Mouse (Mus musculus) liver, embryonic 11.5 days (tissue): ENCODE results near the gene Wasf2. TPM values are rescaled to one million over a fixed set of nuclear protein-coding genes. Genes with fewer than 3 reads are reported as not detected.

Experiments
- ATAC-seq: fragments of 200-750 bp; cut with Nextera tagmentation; replicated peaks from 2 replicates; pipeline ENCODE4 v1.8.0; 2017; ENCODE audit warnings: moderate number of reproducible peaks, mild to moderate bottlenecking, moderate TSS enrichment, moderate library complexity; ENCODE audit not compliant: low FRiP score
- DNase-seq: peaks from one replicate; pipeline ENCODE4 v3.0.0-alpha.2; 2017; ENCODE audit warnings: low spot score
- H3K27ac ChIP-seq: fragments of 300-500 bp; sonication (generic); 2 replicates; pipeline ENCODE4 v1.5.1; 2014; ENCODE audit warnings: mild to moderate bottlenecking, low read depth, low read length, control low read depth
- H3K27me3 ChIP-seq: fragments of 300-500 bp; sonication (generic); replicated peaks from 2 replicates; pipeline ENCODE4 v1.6.1; 2014; ENCODE audit warnings: low read length, mixed read lengths; ENCODE audit not compliant: control insufficient read depth, insufficient read depth
- H3K36me3 ChIP-seq: fragments of 300-500 bp; sonication (generic); 2 replicates; pipeline ENCODE4 v1.6.1; 2014; ENCODE audit warnings: mild to moderate bottlenecking, low read length, moderate library complexity, mixed read lengths; ENCODE audit not compliant: control insufficient read depth, insufficient read depth
- H3K4me1 ChIP-seq: fragments of 300-500 bp; sonication (generic); replicated peaks from 2 replicates; pipeline ENCODE4 v1.6.1; 2014; ENCODE audit warnings: low read length, mixed read lengths; ENCODE audit not compliant: control insufficient read depth, insufficient read depth
- H3K4me2 ChIP-seq: fragments of 300-500 bp; sonication (generic); 2 replicates; pipeline ENCODE4 v1.6.1; 2014; ENCODE audit warnings: mild to moderate bottlenecking, control low read depth, moderate library complexity
- H3K4me3 ChIP-seq: fragments of 300-500 bp; sonication (generic); 2 replicates; pipeline ENCODE4 v1.5.1; 2014; ENCODE audit warnings: low read depth, low read length, control low read depth
- H3K9ac ChIP-seq: fragments of 300-500 bp; sonication (generic); 2 replicates; pipeline ENCODE4 v1.6.1; 2014; ENCODE audit warnings: low read depth, low read length, control low read depth
- H3K9me3 ChIP-seq: fragments of 300-500 bp; sonication (generic); 2 replicates; pipeline ENCODE4 v1.6.1; 2016; ENCODE audit warnings: low read length, inconsistent platforms, mixed read lengths; ENCODE audit not compliant: control insufficient read depth
- WGBS: fragments of 180-500 bp; shearing (Covaris S2); extraction: QIAGEN DNeasy Blood & Tissue Kit; methylation state at CpG from one replicate; pipeline ENCODE4 v1.1.7; 2014; 5-methylcytosine and 5-hydroxymethylcytosine counted together
- polyA plus RNA-seq: library from polyadenylated mRNA; unstranded; fragments of >200 nt; fragmentation: Nextera tagmentation; extraction: Ambion mirVana; gene quantifications from 2 replicates; pipeline ENCODE4 v1.2.1, GENCODE M21; 2014

Wasf2 gene
- polyA plus RNA-seq, 1 experiment from 2014 or later = 42.2 TPM

DNA sequence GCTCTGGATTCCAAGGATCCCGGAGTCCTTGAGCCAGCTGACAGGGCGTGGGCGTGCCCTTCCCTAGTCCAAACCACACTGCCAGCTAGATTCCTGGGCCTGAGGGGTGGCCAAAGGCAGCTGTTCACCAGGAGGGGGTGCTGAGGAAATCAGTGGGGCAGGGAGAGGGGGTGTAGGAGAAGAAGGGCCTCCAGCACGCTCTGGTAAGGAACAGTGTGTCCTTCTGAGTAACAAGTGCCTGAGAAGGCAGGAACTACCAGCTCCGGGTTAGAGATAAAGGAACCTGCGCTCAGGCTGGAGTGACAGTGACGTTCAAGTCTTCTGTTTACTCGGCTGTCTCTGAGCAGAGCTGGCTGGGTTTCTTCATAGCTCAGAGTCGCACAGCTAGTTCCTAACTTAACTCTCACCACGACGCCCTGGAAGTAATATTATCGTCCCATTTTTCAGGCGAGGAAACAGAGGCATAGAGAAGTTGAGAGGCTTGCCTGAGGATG, 22.5 kb upstream of the Wasf2 start:
- no peak overlapping the region for H3K4me2 ChIP-seq
- DNase-seq (no peak), ATAC-seq (no peak)
- no peak overlapping the region for H3K27ac ChIP-seq
- H3K4me1 ChIP-seq = peaks cover 24% of the 10 kb centered on the region
- no peak overlapping the region for H3K4me3 ChIP-seq
- WGBS = 28% methylated on average over 13 of the region's 13 CpGs
- H3K27me3 ChIP-seq = no peaks in the 10 kb centered on the region
- no peaks in the 10 kb centered on the region for H3K9me3 ChIP-seq
- no peaks in the 10 kb centered on the region for H3K36me3 ChIP-seq
- H3K9ac ChIP-seq = no peak overlapping the region

DNA sequence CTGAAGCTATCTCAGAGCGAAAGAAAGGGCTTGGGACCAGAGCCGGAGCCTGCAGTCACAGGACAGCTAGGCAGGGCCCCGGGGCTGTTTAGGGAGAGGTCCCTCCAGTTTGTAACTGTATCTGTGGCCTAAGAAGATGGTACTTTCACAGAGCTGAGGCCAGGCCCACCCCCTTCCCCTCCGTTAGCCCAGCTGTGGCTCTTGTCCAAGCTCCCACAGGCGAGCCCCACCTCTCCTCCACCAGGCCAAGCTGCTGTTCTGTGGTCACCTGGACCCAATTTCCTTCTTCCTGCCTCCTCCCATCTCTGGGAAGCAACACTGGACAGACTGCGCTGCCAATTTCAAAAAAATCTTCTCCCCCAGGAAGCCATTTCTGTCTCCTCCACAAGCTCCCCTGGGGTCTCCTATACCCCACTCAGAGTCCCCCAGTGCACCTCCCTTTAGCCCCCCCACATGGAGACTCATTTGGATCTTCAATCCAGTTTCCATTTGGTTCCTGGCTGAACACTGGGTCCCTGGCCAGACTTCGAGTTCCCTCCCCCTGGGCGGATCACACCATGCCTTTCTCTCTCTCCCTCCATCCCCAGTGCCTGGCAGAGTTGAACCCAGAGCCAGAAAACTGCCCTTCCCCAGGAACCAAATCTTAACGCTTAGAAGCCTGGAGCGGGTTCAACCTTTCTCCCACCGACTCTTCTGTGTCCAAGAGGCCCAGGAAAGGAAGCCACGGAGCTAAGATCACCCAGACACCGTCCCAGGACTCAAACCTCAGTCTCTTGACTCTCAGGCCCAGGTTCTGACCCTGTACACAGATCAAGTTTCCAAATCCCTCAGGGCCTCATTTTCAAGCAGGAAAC, 21.6 kb upstream of the Wasf2 start:
- no peak for ATAC-seq
- H3K36me3 ChIP-seq = no peaks in the 10 kb centered on the region
- no peak for DNase-seq
- H3K4me1 ChIP-seq = peaks cover 18% of the 10 kb centered on the region
- no peak overlapping the region for H3K4me2 ChIP-seq
- H3K27ac ChIP-seq = no peak overlapping the region
- H3K9ac ChIP-seq = no peak overlapping the region
- 78% methylated on average over 13 of the region's 13 CpGs for WGBS
- H3K27me3 ChIP-seq = no peaks in the 10 kb centered on the region
- no peaks in the 10 kb centered on the region for H3K9me3 ChIP-seq
- H3K4me3 ChIP-seq = no peak overlapping the region

DNA sequence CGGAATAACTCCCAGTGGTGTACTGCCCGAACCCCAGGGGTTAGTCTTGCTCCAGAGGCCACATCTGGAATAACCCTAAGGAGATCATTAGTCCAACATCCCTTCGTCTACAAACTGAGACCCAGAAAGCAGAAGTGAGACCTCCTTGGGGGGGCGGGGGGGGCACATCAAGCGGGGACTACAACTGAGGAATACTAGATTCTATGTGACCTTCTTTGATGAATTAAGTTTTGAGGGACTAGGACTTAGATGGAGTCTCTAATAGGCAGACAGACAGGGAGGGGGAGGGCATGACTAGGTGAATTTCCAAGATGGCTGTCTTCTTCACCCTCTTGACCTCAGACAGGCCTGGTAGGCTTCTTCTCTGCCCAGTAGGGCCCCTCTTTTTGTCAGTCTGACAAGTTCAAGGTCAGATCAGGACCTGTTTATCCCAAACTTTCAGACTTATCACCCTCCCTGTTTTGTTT, 20.9 kb upstream of the Wasf2 start:
- no peak overlapping the region for H3K27ac ChIP-seq
- DNase-seq (no peak), ATAC-seq (no peak)
- H3K4me3 ChIP-seq = no peak overlapping the region
- H3K36me3 ChIP-seq = no peaks in the 10 kb centered on the region
- no peak overlapping the region for H3K4me2 ChIP-seq
- H3K9ac ChIP-seq = no peak overlapping the region
- H3K9me3 ChIP-seq = no peaks in the 10 kb centered on the region
- H3K4me1 ChIP-seq = peaks cover 12% of the 10 kb centered on the region
- 78% methylated on average over 5 of the region's 5 CpGs for whole genome bisulfite sequencing
- H3K27me3 ChIP-seq = no peaks in the 10 kb centered on the region

DNA sequence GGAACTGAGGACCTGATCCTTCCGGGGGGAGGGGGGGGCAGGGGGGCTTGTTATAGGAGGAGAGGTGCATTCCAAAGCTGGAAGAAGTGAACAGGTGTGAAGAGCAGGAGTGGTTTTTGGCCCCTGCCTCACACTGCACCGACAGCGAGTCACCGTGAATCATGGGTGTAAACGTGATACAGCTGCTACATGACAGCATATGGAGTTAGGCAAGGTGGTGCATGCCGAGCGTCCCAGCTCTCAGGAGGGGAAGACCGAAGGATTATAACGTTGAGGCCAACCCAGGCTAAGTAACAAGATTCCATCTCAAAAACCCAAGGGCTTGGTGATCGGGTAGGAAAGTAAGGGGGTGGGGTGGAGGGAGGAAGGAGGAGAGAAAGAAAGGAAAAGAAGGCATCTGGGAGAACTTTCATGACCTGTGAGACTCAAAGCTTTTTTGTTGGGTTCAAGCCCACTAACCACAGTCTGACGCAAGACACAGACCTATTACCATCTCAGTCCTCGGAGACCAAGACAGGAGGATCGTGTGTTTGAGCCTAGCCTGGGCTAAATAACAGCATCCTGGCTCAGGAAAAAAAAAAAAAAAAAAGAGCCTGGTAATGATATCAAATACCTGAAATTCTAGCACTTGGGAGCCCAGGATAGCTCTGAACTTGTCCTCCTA, 18.0 kb upstream of the Wasf2 start:
- no peak overlapping the region for H3K27ac ChIP-seq
- H3K4me1 ChIP-seq = peaks cover 18% of the 10 kb centered on the region
- H3K36me3 ChIP-seq = no peaks in the 10 kb centered on the region
- no peaks in the 10 kb centered on the region for H3K9me3 ChIP-seq
- H3K4me3 ChIP-seq = no peak overlapping the region
- H3K27me3 ChIP-seq = no peaks in the 10 kb centered on the region
- no peak overlapping the region for H3K4me2 ChIP-seq
- ATAC-seq (no peak), DNase-seq (no peak)
- H3K9ac ChIP-seq = no peak overlapping the region
- 62% methylated on average over 13 of the region's 13 CpGs for WGBS

DNA sequence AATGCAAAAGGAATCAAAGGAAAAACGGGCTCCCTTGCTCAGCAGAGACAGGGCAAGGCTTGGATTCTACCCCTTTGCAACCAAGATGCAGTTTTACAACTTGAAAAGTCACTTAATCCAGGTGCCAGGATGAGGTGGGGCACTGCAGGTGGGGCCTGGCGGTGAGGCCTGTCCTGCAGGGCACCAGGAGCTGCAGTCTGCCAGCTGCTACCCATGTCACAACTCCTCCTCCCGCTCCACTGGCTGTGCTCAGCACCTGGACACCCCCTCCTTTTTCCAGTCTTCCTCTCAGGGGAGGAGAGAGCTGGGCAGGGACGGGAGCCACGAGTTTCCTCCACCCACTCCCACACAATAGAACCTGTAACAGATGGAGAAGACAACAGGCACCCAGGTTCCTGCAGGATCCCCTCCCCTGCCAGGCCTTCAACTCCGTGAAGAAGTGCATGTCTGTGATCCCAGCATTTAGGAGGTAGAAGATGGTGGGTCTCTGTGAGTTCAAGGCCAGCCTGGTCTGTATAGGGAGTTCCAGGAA, 16.9 kb upstream of the Wasf2 start:
- no peaks in the 10 kb centered on the region for H3K9me3 ChIP-seq
- no peaks in the 10 kb centered on the region for H3K27me3 ChIP-seq
- H3K9ac ChIP-seq = no peak overlapping the region
- WGBS = 58% methylated on average over 6 of the region's 6 CpGs
- DNase-seq = no peak
- H3K27ac ChIP-seq = no peak overlapping the region
- H3K4me2 ChIP-seq = no peak overlapping the region
- ATAC-seq = no peak
- no peak overlapping the region for H3K4me3 ChIP-seq
- H3K36me3 ChIP-seq = no peaks in the 10 kb centered on the region
- H3K4me1 ChIP-seq = peaks cover 13% of the 10 kb centered on the region

DNA sequence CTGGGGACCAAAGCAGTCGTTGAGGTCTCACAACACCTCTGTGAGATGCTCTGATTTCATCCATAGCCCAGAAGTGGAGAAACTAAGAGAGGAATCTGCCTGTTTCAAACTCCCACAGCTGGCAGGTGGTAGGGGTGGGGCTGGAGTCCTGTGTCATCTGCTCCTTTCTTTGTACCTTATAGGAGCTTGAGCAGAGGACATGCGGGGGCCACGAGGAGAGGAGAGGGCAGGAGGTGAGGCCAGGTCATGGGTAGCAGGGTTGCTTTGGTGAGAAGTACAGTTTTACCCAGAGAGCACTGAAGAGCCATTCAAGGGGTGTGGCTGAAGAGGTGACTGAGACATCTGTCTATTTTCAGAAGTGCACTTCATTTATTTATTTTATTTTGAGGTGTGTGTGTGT, 15.5 kb upstream of the Wasf2 start:
- 80% methylated on average over 3 of the region's 3 CpGs for WGBS
- Histone ChIP-seq H3K27ac (no peak overlapping the region), H3K4me3 (no peak overlapping the region), H3K4me2 (no peak overlapping the region), H3K27me3 (no peaks in the 10 kb centered on the region), H3K4me1 (peaks cover 11% of the 10 kb centered on the region), H3K9me3 (no peaks in the 10 kb centered on the region), H3K36me3 (no peaks in the 10 kb centered on the region), H3K9ac (no peak overlapping the region)
- ATAC-seq (no peak), DNase-seq (no peak)

DNA sequence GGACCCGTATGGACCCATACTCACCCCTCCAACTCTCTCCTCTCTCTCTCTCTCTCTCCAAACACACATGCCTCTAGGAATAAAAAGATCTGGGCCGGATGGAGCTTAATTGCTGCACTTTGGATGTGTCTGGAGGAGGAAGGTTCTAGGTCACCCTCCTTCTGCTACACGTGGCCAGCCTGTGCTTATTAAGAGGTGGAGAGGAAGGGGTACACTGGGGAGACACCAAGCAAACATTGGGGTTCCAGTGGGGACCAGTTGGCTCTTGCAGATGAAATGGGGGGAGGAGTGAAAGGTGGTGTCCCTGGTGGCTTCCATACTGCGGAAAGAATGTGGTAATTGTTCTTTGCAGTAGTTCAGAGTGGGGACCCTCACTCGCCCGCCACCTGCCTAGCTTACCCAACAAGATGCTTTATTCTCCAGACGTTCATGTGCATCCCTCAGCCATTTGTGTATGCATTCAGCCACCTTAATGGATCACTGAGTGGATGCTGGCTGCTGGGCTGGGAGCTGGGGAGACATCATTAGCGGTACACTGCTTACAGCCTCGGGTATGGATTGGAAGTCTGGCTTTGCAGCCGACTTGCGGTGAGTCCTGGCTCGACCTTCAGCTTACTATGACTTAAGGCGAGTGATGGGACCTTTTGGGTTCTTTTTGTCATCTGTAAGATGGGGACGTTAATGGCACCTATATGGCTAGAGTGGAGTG, 14.4 kb upstream of the Wasf2 start:
- H3K9me3 ChIP-seq = no peaks in the 10 kb centered on the region
- no peaks in the 10 kb centered on the region for H3K36me3 ChIP-seq
- H3K27ac ChIP-seq = no peak overlapping the region
- H3K4me2 ChIP-seq = no peak overlapping the region
- peaks cover 11% of the 10 kb centered on the region for H3K4me1 ChIP-seq
- H3K9ac ChIP-seq = no peak overlapping the region
- WGBS = 78% methylated on average over 14 of the region's 14 CpGs
- H3K4me3 ChIP-seq = no peak overlapping the region
- no peaks in the 10 kb centered on the region for H3K27me3 ChIP-seq
- DNase-seq (no peak), ATAC-seq (no peak)

DNA sequence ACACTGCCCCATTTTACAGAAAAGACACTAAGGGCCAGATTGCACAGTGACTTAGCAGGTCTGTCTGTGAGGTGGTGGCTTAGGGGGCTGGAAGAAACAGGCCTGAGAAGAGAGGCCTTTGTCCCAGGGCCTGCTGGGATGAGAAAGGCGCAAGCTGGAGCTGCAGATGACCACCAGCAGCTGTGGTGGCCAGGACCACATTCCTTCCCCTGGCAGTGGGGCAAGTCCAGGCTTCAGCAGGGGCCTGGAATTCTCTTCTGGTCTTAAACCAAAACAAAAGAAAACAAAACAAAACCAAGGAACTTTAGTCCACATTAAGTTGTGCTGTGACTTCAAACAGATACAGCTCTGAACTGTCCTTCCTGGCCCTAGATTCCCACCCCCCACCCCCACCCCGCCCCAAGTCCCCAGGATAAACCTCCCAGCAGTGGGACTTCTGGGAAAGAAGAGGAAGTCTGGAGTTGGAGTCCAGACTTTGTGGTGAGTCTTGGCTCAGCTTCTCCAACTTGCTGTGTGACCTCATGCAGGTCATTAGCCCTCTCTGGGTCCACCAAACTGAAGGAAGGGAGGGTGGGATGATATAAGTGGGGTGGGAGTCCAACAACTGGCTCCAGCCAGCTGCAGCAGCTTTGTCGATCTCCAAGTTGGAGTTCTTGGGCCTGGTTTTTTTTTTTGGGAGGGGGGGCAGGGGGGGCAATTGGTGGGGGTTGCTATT, 13.4 kb upstream of the Wasf2 start:
- no peaks in the 10 kb centered on the region for H3K27me3 ChIP-seq
- peaks cover 14% of the 10 kb centered on the region for H3K4me1 ChIP-seq
- H3K9me3 ChIP-seq = no peaks in the 10 kb centered on the region
- H3K4me2 ChIP-seq = no peak overlapping the region; the same call in 1 of the 2 replicates
- no peak overlapping the region for H3K9ac ChIP-seq
- no peaks in the 10 kb centered on the region for H3K36me3 ChIP-seq
- DNase-seq (no peak), ATAC-seq (no peak)
- H3K4me3 ChIP-seq = no peak overlapping the region
- WGBS = 50% methylated on average over 3 of the region's 3 CpGs
- H3K27ac ChIP-seq = peak overlapping the region; percentile 87; the same call in 1 of the 2 replicates
